Mouse (Mus musculus) kidney, adult 8-10 months (tissue): Measurements from ENCODE around the gene Cbfa2t2.
A peak's percentile ranks its signal among the peaks of the same experiment; 100 is the strongest.

Experiments
- DNase-seq, 2 experiments: peaks; one replicate each; pipeline ENCODE4 v3.0.0; 2022

Cbfa2t2 gene

GRCm38 (mm10) chr2:154474251-154475061 lies 38.2 kb downstream of the Cbfa2t2 start:
- peak in 1 of 2 experiments; percentile 9 for DNase-seq

- no peak for DNase-seq
These were observed 38.7 kb downstream of the Cbfa2t2 start for GRCm38 (mm10) chr2:154475062-154475349.

- no peak for DNase-seq
These were observed 39.6 kb downstream of the Cbfa2t2 start for GRCm38 (mm10) chr2:154475861-154476260.

- no peak for DNase-seq
These were observed 40.7 kb downstream of the Cbfa2t2 start for GRCm38 (mm10) chr2:154477028-154477427.

- DNase-seq, result no peak
These were observed 55.5 kb downstream of the Cbfa2t2 start for GRCm38 (mm10) chr2:154491788-154492187.

- peak in 1 of 2 experiments; percentile 5 for DNase-seq
These were observed 57.3 kb downstream of the Cbfa2t2 start for GRCm38 (mm10) chr2:154493559-154493958.

- no peak for DNase-seq
These were observed 58.7 kb downstream of the Cbfa2t2 start for GRCm38 (mm10) chr2:154495021-154495420.

- DNase-seq, result no peak
These were observed 62.3 kb downstream of the Cbfa2t2 start for GRCm38 (mm10) chr2:154498571-154498970.

- no peak for DNase-seq
These were observed 63.5 kb downstream of the Cbfa2t2 start for GRCm38 (mm10) chr2:154499717-154500247.

GRCm38 (mm10) chr2:154500758-154501157 lies 64.5 kb downstream of the Cbfa2t2 start:
- DNase-seq, result no peak

- DNase-seq, result no peak
These were observed 70.8 kb downstream of the Cbfa2t2 start for GRCm38 (mm10) chr2:154507076-154507475.

GRCm38 (mm10) chr2:154507566-154508283 lies 71.4 kb downstream of the Cbfa2t2 start:
- peak; percentile 12 to 39 for DNase-seq

GRCm38 (mm10) chr2:154508450-154508849 lies 72.2 kb downstream of the Cbfa2t2 start:
- DNase-seq, result no peak

GRCm38 (mm10) chr2:154510141-154510540 lies 73.9 kb downstream of the Cbfa2t2 start:
- DNase-seq, result no peak

GRCm38 (mm10) chr2:154516944-154517343 lies 80.7 kb downstream of the Cbfa2t2 start:
- no peak for DNase-seq

GRCm38 (mm10) chr2:154517424-154517823 lies 81.1 kb downstream of the Cbfa2t2 start:
- no peak for DNase-seq

GRCm38 (mm10) chr2:154521449-154521848 lies 85.2 kb downstream of the Cbfa2t2 start:
- no peak for DNase-seq

GRCm38 (mm10) chr2:154522334-154522733 lies 86.1 kb downstream of the Cbfa2t2 start:
- DNase-seq, result no peak

GRCm38 (mm10) chr2:154525285-154525684 lies 89.0 kb downstream of the Cbfa2t2 start:
- DNase-seq, result no peak

- DNase-seq, result no peak
These were observed 90.2 kb downstream of the Cbfa2t2 start for GRCm38 (mm10) chr2:154526531-154526930.

- DNase-seq, result no peak
These were observed 96.6 kb downstream of the Cbfa2t2 start for GRCm38 (mm10) chr2:154532888-154533287.

- no peak for DNase-seq
These were observed 98.5 kb downstream of the Cbfa2t2 start for GRCm38 (mm10) chr2:154534704-154535270.

GRCm38 (mm10) chr2:154538310-154538709 lies 102.0 kb downstream of the Cbfa2t2 start:
- DNase-seq, result no peak

GRCm38 (mm10) chr2:154538710-154539109 lies 102.4 kb downstream of the Cbfa2t2 start:
- no peak for DNase-seq
